Mouse (Mus musculus): ENCODE measurements around the gene Mgst1.

DNA sequence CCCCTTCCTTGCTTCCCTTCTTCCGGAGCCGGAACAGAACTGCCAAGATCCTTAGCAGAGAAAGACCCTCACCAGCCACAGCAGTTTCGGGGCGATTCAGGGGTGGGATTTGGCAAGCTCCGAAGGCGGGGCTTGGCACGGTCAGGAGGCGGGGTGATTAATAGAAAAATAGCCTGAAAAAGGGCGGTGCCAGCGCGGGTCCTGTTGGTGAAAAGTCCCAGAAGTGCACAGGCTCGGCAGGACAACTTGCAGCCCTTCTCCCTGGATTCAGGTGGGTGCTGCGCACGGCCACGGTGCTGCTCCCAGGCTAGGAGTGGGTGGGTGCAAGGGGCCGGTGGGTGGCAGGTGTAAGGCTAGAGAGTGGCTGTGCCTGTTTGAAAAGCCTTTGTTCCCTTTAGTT, 220 bp downstream of the Mgst1 start:
- TF ChIP-seq CTCF (IDR thresholded peaks at IDR 0.05; ENCODE audit: borderline replicate concordance, insufficient read depth, low read length) (no peak), POLR2A (IDR thresholded peaks at IDR 0.05; ENCODE audit: low read depth, low read length) (peak; percentile 72)
